Mouse (Mus musculus): ENCODE data around the gene Engase.

Gene Engase

DNA sequence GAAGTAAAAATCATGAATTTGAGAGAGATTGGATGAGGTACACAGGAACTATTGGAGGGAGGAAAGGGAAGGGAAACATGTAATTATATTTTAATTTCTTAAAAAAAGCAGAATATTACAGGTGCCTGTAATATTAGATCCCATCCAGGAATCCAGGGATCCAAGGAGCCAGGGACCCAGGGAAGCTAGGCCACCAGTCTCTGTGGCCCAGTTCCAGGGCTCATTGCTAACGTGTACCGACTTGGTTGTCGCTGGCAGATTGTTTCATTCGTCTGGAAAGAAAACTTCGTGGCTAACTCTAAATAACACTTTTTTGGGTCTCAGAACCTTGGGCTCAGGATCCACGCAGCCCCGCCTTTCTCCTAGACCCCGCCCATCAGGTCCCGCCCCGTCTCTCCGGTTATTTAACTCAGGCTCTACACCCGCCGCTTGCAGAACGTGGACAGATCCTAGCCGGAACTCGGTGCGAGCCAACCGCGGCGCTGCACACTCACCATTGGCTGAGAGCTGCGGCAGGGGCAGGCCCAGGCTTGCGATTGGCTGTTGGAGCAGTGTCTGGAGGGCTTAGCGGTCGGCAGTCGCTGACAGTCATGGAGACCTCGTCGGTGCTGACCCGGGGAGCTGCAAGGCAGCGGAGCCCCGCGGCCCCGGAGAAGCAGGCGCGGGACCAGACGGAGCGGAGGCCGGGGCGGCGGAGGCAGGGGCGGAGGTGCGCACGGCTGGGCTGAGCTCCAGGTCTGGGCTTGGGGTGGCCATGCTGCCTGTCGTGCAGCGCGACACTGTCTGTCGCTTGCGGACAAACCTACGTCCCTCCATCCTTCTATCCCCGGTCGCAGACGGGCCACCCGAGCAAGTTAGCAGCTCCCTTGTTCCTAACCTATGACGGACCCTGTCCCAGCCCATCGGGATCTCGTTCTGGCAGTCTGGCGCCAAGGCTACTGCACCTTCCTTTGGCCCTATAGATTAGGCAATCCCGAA lies at the start of gene Engase:
Gene Engase, plus strand, starts transcription at position 434 of the 978 bp plus-strand sequence.
- DNase-seq (ENCODE audit: low read depth, low spot score), result peak; percentile 86

DNA sequence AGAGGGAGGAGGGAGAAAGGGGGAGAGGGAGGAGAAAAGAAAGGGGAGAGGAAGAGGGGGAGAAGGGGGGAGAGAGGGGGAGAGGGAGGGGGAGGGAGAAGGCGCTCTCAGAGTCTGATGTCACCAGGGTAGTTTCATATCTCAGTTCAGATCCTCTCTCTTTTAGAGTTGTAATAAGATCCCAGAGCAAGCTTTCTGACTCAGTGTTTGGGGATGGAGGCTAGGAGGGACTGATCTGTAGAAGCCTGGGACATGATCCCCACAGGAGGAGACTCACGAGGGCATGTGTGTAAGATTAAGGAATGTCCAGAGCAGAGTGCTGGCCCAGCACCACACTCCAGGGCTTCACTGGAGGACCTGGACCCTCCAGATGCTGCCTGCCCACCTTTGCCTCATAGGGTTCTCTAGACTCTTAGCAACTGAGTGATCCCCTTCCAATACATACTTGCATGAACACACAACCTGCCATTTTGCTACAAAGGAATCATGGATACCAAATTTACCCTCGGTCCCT lies 49.3 kb upstream of the Engase start:
- DNase-seq (ENCODE audit: low read depth, low spot score), result no peak

DNA sequence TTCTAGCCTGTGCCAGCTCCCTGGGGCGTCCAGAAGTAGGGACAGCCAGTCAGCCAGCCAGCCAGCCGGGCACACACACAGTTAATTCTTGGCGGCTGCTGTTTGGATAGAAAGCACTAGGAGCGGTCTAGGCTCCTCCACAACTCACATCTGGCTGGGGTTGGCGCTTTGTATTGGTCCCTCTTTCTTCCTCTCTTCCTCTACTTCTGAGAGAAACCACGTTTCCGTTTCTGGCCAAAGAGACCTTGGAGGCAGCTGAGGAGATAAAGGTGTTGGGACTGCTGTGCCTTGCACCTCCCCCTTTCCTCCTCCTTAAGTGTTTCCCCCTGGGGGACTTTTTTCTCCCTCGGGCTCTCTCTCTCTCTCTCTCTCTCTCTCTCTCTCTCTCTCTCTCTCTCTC lies 48.6 kb upstream of the Engase start, which contains the start of gene C1qtnf1:
Gene C1qtnf1, plus strand, starts transcription at position 218 of the 400 bp plus-strand sequence.
- no peak for DNase-seq (ENCODE audit: low read depth, low spot score)

DNA sequence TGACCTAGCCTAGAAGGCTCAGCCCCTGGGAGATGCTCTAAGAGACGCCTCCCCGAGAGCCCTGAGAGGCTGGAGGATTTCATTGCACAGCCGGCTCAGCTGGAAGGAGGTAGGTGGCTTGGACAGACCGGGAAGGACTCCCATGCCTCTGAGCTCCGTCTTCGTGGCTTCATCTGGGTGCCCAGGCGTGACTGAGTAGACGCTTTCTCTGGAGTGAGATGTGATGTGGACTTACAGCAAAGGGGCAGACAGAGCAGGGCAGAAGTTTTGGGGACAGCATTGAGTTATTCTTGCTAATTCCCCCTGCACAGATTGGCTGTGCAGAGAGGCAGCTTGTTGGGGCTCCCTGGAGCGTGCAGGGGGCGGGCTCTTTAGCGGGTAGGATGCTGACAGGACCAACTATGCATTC lies 48.2 kb upstream of the Engase start:
- DNase-seq (ENCODE audit: low read depth, low spot score), result no peak

DNA sequence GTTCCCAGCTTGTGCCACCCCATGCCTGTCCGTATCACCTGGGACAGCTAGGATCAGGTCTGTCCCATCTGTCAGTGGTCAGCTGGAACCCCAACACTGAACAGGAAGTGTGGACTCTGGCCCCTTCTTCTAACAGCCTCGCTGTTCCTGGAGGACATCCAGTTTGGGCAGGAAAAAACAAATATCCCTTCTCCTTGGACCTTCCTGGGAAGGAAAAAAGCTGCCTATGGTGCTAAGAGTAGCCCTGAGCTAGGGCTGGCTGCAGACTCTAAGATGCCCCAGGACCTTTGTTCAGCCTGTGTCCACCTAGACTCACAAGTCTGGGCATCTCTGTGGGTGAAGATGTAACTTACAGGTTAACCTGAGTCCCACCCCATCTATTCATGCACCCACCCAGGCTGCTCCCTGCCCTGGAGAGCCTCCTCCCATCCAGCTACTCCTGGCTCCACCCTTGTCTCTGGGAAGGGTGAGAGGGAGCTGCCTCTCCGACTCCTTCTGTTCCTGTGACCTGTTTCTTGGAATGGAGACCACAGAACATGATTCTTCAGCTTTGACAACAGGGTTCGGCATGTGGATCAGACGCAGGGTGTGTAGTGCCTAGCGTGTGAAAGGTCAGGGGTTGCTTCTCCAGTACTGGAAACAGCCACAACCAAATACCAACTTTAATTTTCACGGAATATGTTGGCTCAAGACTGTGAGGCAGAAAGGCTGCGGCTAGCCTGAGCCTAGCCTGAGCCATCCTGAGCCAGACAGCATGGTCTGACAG lies 47.5 kb upstream of the Engase start:
- DNase-seq (ENCODE audit: low read depth, low spot score), result no peak

DNA sequence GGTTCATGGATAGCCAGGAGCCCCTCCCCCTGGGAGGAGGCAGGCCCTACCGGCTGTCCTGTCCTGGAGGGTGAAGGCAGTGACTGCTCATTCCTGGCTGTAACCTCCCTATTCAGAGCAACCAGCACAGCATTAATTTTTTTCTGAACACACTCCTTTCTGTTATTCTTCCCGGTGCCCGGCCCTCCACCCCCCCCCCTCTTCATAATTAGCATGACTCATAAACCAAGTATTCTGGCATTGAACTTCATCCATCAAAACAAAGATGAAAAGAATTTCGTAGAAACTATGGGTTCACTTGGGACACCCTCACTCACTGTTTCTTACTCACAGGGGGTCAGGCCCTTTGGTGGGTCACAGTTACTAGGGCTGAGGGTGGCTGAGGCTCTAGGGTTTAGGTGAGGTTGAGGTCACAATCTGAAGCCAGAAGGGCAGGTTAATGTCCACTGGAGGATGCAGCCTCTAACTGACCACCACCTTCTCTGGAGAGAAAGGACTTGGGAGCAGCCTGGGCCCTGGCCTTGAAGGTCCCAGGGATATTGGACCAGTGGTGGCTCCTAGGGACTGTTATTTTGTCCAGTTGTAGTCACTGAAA lies 46.2 kb upstream of the Engase start:
- DNase-seq (ENCODE audit: low read depth, low spot score), result no peak

DNA sequence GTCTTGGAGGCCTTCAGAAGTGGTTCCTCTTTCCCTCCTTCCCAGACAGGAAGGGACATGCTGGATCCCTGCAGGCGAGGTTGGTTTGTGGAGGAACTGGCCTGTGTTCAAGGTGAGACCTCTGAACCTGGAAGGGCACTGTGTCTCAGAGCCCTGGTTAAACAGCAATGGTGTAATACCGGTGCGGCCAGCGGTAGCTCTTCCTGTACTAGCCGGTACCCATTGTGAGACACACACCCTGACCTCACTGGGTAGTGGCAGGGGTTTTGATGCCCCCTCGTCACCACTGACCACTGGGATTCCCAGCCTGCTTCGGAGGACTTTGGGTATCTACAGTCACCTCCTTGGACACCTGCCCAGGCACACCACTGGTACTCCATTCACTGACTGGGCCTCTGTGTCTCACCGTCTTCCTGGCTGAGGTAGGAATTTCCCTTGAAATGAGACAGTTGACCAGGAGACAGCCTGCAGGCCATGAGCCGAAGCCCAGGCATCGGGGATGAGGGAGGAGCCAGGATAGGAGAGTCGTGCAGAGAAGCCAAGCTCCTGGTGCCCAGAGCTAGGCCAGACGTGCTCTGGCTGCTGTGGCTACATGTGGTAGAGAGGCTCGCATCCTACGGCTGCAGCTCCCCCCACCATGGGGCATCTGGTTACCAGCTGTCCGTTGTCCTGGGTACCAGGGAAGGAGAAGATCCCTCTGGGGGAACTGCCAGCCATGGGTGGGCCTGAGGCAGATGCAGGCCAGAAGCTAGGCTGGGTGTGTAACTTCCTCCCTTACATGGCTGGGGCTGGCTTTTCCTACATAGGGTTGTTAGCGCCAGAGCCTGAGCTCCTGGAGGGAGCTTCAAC lies 45.3 kb upstream of the Engase start:
- DNase-seq (ENCODE audit: low read depth, low spot score), result no peak

DNA sequence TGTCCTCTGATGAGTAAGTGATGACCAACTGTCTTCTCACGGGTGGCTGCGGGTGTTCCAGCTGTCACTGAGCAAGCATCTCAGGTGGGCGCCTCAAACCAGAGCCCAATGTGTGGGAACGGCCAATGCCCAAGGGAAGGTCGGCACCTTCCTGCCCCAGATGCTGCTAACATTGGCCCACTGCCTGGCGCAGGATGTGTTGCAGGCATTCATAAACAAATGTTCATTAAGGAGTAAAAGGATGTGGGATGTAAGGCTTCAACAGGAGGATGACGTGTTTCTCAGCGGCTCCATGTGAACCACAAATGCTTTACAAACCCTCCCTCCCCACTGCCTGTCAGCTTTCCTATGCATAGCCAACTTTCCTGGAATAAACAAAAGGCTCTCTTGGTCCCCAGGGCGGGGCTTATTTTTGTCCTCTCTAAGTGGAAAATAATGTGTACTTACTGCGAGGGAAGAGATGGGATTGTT lies 43.2 kb upstream of the Engase start:
- no peak for DNase-seq (ENCODE audit: low read depth, low spot score)

DNA sequence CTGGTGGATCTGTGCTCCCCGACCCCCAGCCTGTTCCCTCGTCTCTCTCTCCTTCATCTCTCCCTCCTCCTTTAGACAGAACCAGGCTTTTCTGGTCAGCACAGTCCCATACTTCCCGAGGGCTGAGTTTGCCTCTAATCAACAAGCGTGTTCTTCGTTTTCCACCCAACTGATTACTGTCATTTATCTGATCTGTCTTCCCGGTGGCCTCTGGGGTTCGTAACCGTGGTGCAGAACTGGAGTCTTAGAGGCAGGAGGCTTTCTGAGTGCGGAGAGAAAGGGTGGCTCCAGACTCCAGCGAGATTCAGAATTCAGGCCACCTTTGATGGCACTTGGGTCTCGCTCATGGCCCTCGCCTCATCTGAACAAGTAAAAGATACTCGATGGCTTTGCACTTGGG lies 42.5 kb upstream of the Engase start:
- DNase-seq (ENCODE audit: low read depth, low spot score), result no peak

DNA sequence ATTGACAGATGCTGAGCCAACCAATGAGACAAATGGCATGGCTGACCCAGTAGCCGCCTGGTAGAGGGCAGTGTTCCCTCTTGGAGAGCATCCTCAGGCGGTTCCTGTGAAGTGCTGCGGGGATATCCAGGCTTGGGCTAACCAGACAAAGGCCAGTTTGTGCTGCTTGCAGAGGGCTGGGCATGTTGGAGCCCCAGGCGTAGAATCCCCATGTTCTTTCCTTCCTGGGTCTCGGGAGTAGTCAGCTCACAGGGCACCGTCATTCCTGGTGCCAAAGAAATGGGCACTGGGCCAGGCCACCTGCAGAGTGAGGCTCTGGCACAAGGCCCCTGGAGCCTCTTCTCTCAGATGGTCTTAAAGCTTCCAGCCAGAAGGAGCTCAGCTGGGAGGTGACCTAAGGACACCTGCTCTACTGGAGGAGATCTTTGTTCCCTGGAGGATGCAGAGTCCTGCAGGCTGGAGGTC lies 40.1 kb upstream of the Engase start:
- DNase-seq (ENCODE audit: low read depth, low spot score), result no peak

DNA sequence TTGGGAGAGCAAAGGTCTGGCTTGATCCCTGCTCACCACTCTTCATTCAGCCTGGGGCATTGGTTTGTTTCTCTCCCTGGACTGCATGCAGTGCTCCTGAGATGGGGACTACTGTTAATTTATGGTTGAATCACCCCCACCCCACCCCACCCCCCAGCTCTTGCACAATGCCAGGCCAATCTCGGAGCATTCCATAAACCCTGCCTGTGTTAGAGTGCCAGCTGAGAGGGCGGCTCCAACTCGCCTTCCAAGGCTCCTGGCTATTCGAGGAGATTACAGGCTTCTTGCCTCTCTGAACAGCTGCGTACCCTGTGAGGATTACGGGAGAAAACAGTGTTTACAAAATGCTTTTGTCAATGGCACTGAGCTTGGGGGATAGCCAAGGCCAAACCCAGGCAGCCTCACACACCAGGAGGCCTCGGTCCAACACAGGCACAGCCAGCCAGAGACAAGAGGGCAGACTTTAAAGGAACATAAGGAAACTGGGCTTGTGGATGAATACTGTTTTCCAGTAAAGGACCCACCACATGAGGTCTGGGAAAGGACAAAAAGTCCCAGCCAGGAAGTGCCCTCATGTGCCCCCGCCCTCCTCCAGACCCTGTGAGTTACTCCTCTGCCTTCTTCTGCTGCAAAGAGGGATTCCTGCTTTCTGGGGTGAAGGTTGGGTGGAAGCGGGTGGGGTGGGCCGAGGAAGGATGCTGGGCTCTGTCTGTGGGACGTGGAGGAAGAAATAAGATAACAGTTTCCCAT lies 37.8 kb upstream of the Engase start:
- no peak for DNase-seq (ENCODE audit: low read depth, low spot score)

DNA sequence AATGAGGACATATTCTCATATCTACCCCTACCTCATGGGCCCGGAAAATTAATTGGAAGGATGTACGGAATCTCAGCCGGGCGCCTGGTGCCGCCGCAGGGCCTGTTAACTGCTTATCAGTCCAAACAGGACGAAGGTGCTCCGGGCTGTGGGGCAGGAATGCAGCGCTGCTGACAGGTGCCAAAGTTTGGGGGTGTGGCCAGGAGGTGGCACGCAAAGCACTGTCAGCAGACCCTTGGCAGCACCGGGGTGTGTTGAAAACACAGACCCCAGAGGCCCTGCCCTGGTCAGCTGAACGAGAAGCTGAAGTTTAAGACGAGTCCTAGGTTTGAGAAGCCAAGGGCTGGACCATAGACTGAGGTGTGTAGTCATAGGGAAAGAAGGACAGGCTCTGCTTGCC lies 33.9 kb upstream of the Engase start:
- no peak for DNase-seq (ENCODE audit: low read depth, low spot score)

DNA sequence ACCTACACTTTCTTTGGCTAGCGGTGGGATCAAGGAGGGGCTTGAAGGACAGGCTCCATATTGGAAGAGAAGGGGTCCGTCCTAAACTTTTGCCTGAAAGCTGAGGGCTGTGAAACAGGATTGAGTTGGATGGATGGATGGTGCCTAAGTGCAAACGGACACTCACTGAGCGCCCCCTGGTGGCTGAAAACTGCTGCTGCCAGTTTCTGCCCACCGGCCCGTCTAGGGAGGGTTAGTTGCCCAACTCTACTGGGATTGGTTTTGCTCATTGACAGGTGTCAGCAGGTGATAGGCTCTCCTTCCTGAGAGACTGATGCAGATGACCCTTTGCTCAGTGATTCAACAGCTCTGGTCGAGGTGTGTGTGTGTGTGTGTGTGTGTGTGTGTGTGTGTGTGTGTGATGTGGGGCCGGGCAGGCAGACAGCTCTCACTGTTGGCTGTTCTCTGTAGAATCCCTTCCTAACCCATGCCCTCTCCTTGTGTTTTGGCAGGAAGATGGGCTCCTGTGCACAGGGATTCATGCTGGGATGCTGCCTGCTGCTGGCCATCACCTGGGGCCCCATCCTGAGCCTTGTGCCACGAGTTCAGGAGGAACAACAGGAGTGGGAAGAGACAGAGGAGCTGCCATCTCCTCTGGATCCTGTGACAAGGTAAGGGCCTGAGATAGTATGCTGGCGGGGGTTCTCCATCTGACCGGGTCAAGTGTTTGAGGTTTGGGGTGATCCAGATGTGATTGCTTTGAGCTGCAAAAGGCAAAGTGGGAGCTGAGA lies 33.2 kb upstream of the Engase start:
- DNase-seq (ENCODE audit: low read depth, low spot score), result no peak

DNA sequence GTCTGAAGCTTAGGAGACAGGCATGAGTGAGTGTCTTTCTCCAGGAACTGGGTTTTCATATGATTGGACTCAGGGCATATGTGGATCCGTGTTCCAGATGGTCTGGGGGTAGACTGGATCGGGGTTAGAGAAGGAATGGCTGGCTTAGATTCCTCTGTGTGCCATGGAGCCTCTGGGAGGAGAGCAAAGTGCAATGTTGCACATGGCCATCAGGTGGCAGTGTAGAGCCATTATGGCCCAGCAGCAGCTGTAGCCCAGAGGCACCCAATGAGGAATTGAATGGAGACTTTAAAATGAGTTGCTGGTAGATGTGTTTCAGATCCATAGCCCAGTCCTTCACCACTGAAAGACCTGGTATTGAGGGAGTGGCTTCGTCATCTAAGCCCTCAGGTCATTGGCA lies 30.8 kb upstream of the Engase start:
- DNase-seq (ENCODE audit: low read depth, low spot score), result peak; percentile 76

DNA sequence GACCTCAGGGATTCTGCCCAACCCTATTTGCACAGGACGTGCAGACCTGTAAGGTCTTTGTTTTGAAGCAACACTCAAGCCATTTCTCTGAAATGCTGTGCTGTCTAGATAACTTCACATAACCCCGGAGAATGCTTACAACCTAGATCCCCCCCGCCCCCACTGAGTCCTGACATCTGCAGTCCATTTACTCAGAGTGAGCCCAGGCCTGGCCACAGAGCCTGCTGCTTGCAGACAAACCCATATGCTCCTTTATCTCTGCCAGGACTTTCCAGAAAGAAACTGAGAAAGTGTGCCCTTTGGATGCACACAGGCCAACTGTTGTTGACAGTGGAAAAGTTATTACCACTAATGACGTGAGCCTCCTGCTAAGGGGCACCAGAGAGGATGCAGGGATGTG lies 29.3 kb upstream of the Engase start:
- no peak for DNase-seq (ENCODE audit: low read depth, low spot score)

DNA sequence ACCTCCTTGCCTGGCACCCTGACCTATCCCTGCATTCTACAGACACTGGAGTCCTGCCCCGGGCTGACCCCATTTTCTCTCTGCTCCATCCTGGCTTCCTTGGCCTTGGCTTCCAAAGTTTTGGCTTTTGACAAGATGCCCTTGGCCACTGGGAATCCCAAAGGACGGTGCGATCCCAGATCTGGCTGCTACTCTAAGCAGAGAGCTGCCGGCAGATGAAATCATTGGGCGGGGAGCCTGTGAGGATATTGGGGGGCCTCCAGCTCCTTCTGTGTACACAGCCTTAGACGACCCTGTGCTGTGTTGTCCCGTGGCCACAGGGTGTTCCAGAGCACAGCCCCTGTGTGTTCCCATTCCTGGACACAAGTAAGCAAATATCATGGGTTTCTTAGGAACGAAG lies 28.2 kb upstream of the Engase start:
- no peak for DNase-seq (ENCODE audit: low read depth, low spot score)

DNA sequence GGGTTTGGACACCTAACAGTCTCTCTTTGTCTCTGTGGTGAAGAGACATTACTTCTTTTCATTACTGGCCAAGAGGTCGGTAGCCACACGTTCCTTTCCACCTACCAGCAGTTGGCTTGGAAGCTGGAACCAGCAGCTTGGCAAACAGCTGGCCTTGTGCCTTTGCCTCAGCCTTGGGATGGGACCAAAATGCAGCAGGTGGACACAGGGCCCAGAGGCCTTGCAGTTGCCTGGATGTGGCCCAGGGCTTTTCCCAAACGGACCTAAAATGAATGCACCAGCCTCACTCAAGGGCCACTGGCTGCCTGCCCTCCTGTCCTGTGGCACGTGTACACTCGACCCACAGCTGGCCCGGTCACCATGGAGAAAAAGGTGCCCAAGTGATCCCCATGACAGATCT lies 25.4 kb upstream of the Engase start:
- no peak for DNase-seq (ENCODE audit: low read depth, low spot score)

DNA sequence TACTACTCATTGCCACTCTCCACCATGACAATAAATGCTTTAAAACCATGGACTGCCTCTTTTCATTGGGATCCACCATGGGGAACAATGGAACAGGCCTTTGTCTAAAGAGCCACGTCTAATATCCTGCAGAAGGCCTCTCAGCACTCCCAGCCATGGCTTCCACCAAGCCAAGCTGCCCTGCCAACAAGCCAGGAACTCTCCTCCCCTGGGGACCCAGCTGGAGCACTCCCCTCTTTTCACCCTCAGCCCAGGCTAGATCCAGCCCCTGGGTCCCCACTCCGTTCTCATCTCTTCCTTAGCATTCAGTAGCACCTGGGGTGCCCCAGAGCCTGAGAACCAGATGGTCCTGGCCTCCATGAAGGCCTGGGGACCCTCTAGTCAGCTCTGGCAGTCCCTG lies 23.7 kb upstream of the Engase start:
- DNase-seq (ENCODE audit: low read depth, low spot score), result no peak
